Comparison of ENCODE assay signal across 8 mouse cellular contexts in the genomic region with DNA sequence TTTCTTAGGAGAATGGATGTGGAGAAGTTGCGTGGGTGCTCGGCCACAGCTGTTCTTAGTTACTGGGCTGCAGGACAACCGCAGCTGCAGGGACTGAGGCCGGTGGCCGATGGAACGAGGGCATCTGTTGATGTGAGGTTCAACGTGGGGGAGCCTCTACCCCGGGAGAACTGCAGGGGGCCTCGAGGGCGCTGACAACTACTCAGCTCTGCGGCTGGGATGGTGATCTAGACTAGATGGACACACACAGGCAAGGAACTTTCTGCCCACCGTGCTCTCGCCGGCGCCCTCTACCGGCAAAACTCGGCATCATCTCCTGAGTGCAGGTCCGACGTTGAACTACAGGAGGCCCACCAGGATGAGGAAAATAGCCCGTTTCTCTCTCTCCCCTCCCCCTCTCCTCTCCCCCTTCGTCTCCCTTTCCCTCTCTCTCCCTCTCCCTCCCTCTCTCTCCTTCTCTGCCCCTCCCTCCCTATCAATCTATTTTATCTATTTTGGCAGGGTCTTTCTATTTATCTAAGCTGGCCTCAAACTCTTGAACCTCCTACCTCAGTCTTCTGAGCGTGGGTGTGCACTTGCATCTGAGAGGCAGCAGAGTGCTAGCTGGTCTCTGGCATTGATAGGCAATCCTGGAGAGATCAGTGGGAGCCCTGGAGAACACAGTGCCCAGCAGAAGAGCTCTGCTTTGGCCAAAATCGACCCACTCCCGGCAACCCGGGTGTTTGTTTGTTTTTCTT. TPM values are rescaled to one million over a fixed set of nuclear protein-coding genes. Genes with fewer than 3 reads are reported as not detected.
DNase-seq lines count a peak whose midpoint lies in the region; ATAC-seq and TF ChIP-seq lines count a peak whose summit lies in the region.

No protein-coding gene starts in this region.

- H3K4me1 ChIP-seq in bone marrow macrophage, adult 2 months (ENCODE audit: control insufficient read depth, insufficient read depth, low read length), result peaks cover 7% of the 10 kb centered on the region
- H3K4me1 ChIP-seq in embryonic fibroblast, embryonic 13.5 days (ENCODE audit: control insufficient read depth, insufficient read depth, low read length), result 0 out of 2 replicates have a peak, but pooled peaks cover 3% of the 10 kb centered on the region
- H3K4me1 ChIP-seq in heart, embryonic 12.5 days (replicated peaks), result peaks cover 37% of the 10 kb centered on the region
- H3K4me1 ChIP-seq in kidney, embryonic 15.5 days, result peaks cover 41% of the 10 kb centered on the region
- peaks cover 31% of the 10 kb centered on the region for H3K4me1 ChIP-seq in limb, embryonic 15.5 days

- H3K27ac ChIP-seq in bone marrow macrophage, adult 2 months (ENCODE audit: insufficient read depth, low read depth, low read length), result no peak overlapping the region
- no peak overlapping the region for H3K27ac ChIP-seq in embryonic fibroblast, embryonic 13.5 days (ENCODE audit: insufficient read depth, low read length)
- H3K27ac ChIP-seq in heart, embryonic 12.5 days (ENCODE audit: poor library complexity, severe bottlenecking), result 0 out of 2 replicates have a peak overlapping the region, but pooled peaks have one; percentile 4
- peak overlapping the region; percentile 63 for H3K27ac ChIP-seq in kidney, embryonic 15.5 days
- peak overlapping the region; percentile 54; the same call in 1 of the 2 replicates for H3K27ac ChIP-seq in limb, embryonic 15.5 days

- peak overlapping the region; percentile 54 for H3K4me2 ChIP-seq in heart, embryonic 12.5 days
- H3K4me2 ChIP-seq in kidney, embryonic 15.5 days, result peak overlapping the region; percentile 29
- H3K4me2 ChIP-seq in limb, embryonic 15.5 days, result peak overlapping the region; percentile 29
- peak overlapping the region; percentile 50 for H3K4me2 ChIP-seq in myocyte (ENCODE audit: low read depth)

- WGBS in heart, embryonic 12.5 days, result 10% methylated on average over 25 of the region's 25 CpGs
- WGBS in kidney, embryonic 15.5 days, result 13% methylated on average over 25 of the region's 25 CpGs
- 16% methylated on average over 25 of the region's 25 CpGs for WGBS in limb, embryonic 15.5 days

- H3K27me3 ChIP-seq in heart, embryonic 12.5 days (replicated peaks), result no peaks in the 10 kb centered on the region
- H3K27me3 ChIP-seq in kidney, embryonic 15.5 days, result no peaks in the 10 kb centered on the region
- no peaks in the 10 kb centered on the region for H3K27me3 ChIP-seq in limb, embryonic 15.5 days
- H3K27me3 ChIP-seq in myocyte (ENCODE audit: control insufficient read depth, insufficient read depth, insufficient read length), result no peaks in the 10 kb centered on the region
- H3K27me3 ChIP-seq in splenic B cell, adult 2 months (ENCODE audit: control insufficient read depth, insufficient read depth, low read length, poor library complexity, severe bottlenecking), result no peaks in the 10 kb centered on the region; the same call in 1 of the 2 replicates

- TF ChIP-seq CTCF in bone marrow macrophage, adult 2 months (IDR thresholded peaks at IDR 0.05; ENCODE audit: low read depth, low read length), result peak; percentile 90
- TF ChIP-seq CTCF in embryonic fibroblast, embryonic 13.5 days (IDR thresholded peaks at IDR 0.05; ENCODE audit: borderline replicate concordance, insufficient read depth, low read length), result peak; percentile 93

- ATAC-seq in heart, embryonic 12.5 days (ENCODE audit: insufficient number of reproducible peaks, low FRiP score), result peak; percentile 73
- peak; percentile 60 for ATAC-seq in kidney, embryonic 15.5 days (replicated peaks; ENCODE audit: low FRiP score)
- 0 out of 2 replicates have a peak, but pooled peaks have one; percentile 56 for ATAC-seq in limb, embryonic 15.5 days (ENCODE audit: insufficient number of reproducible peaks, low FRiP score, low TSS enrichment, low read depth)

- H3ac ChIP-seq in myocyte (ENCODE audit: control insufficient read depth, insufficient read length), result no peak overlapping the region

- no peaks in the 10 kb centered on the region for H3K36me3 ChIP-seq in heart, embryonic 12.5 days
- no peaks in the 10 kb centered on the region for H3K36me3 ChIP-seq in kidney, embryonic 15.5 days
- H3K36me3 ChIP-seq in limb, embryonic 15.5 days, result no peaks in the 10 kb centered on the region
- H3K36me3 ChIP-seq in myocyte (ENCODE audit: control insufficient read depth, insufficient read depth), result no peaks in the 10 kb centered on the region
- no peaks in the 10 kb centered on the region for H3K36me3 ChIP-seq in splenic B cell, adult 2 months (ENCODE audit: control insufficient read depth, insufficient read depth, low read length, poor library complexity, severe bottlenecking)

- no peak for TF ChIP-seq POLR2A in bone marrow macrophage, adult 2 months (IDR thresholded peaks at IDR 0.05; ENCODE audit: borderline replicate concordance, low read depth, low read length)
- no peak for TF ChIP-seq POLR2A in embryonic fibroblast, embryonic 13.5 days (IDR thresholded peaks at IDR 0.05; ENCODE audit: low read depth, low read length)
- no peak for TF ChIP-seq POLR2A in myocyte (IDR thresholded peaks at IDR 0.05; ENCODE audit: insufficient read length, low read depth)

- no peaks in the 10 kb centered on the region for H3K79me2 ChIP-seq in myocyte (ENCODE audit: control insufficient read depth, insufficient read depth)

- peak; percentile 92 for DNase-seq in CD4-positive, CD25-positive, alpha-beta regulatory T cell, adult 2 months (ENCODE audit: low read depth, low spot score)
- DNase-seq in splenic B cell, adult 2 months (ENCODE audit: low read depth, low spot score), result peak; percentile 87

- H3K9me3 ChIP-seq in heart, embryonic 12.5 days (replicated peaks), result no peaks in the 10 kb centered on the region
- H3K9me3 ChIP-seq in kidney, embryonic 15.5 days (replicated peaks), result no peaks in the 10 kb centered on the region
- H3K9me3 ChIP-seq in limb, embryonic 15.5 days, result no peaks in the 10 kb centered on the region

- 0 out of 2 replicates have a peak overlapping the region, but pooled peaks have one; percentile 22 for H3K9ac ChIP-seq in heart, embryonic 12.5 days
- no peak overlapping the region for H3K9ac ChIP-seq in kidney, embryonic 15.5 days
- no peak overlapping the region for H3K9ac ChIP-seq in limb, embryonic 15.5 days

- H3K4me3 ChIP-seq in bone marrow macrophage, adult 2 months (ENCODE audit: insufficient read depth, low read length), result no peak overlapping the region
- H3K4me3 ChIP-seq in embryonic fibroblast, embryonic 13.5 days (ENCODE audit: insufficient read depth, low read length), result no peak overlapping the region
- H3K4me3 ChIP-seq in heart, embryonic 12.5 days, result no peak overlapping the region
- H3K4me3 ChIP-seq in kidney, embryonic 15.5 days (replicated peaks), result no peak overlapping the region
- H3K4me3 ChIP-seq in limb, embryonic 15.5 days, result no peak overlapping the region
- no peak overlapping the region for H3K4me3 ChIP-seq in myocyte

TF ChIP-seq in myocyte, 11 proteins besides CTCF, POLR2A, EP300 and RAD21:
- TF ChIP-seq MAX (IDR thresholded peaks at IDR 0.05; ENCODE audit: low read depth) (no peak), USF1 (IDR thresholded peaks at IDR 0.05; ENCODE audit: low read depth) (no peak), SRF (IDR thresholded peaks at IDR 0.05; ENCODE audit: control insufficient read depth, insufficient read length, low read depth) (peak; percentile 28), TCF12 (IDR thresholded peaks at IDR 0.05; ENCODE audit: insufficient read depth, poor library complexity, severe bottlenecking) (peak; percentile 72), CEBPB (IDR thresholded peaks at IDR 0.05; ENCODE audit: insufficient read depth, poor library complexity, severe bottlenecking) (no peak), MYOD1 (IDR thresholded peaks at IDR 0.05; ENCODE audit: control insufficient read depth in 1 of 3, insufficient read length in 2 of 3, low read depth in 2 of 3) (peak; percentile 68 to 98 (median 98)), POLR2AphosphoS2 (IDR thresholded peaks at IDR 0.05; ENCODE audit: insufficient read length, low read depth) (peak; percentile 55), MYOG (IDR thresholded peaks at IDR 0.05; ENCODE audit: control insufficient read depth in 1 of 3, insufficient read depth in 1 of 3, insufficient read length in 2 of 3, low read depth in 2 of 3) (peak; percentile 38 to 94 (median 86)), TCF3 (IDR thresholded peaks at IDR 0.05; ENCODE audit: insufficient read length, low read depth) (peak; percentile 81)

RNA-seq across cellular contexts. Expression of a gene that starts 12.6 kb away (rescaled TPM):
- polyA plus RNA-seq in bone marrow macrophage, adult 2 months (2012; ENCODE audit: insufficient read depth, insufficient read length, missing spikeins), result not detected in 2 replicates
- 0.94 and 1.5 TPM in 2 replicates for polyA plus RNA-seq in embryonic fibroblast, embryonic 13.5 days (2011; ENCODE audit: insufficient read length, low read depth, missing spikeins)
- polyA plus RNA-seq in heart, embryonic 12.5 days (2016; fragmentation: Nextera tagmentation; extraction: Ambion mirVana), result 18.9 and 20.8 TPM in 2 replicates
- polyA plus RNA-seq in kidney, embryonic 15.5 days (2015; fragmentation: Nextera tagmentation; extraction: Ambion mirVana), result 16.4 and 20.9 TPM in 2 replicates
- polyA plus RNA-seq in limb, embryonic 15.5 days (2015; fragmentation: Nextera tagmentation; extraction: Ambion mirVana), result 33.9 and 36.2 TPM in 2 replicates
- polyA plus RNA-seq in myocyte (2012; fragmentation: generic; extraction: Trizol), result not detected

RNA-seq across cellular contexts. Expression of a gene that starts 30.5 kb away (rescaled TPM):
- not detected in 2 replicates for polyA plus RNA-seq in bone marrow macrophage, adult 2 months (2012; ENCODE audit: insufficient read depth, insufficient read length, missing spikeins)
- polyA plus RNA-seq in embryonic fibroblast, embryonic 13.5 days (2011; ENCODE audit: insufficient read length, low read depth, missing spikeins), result 49.1 and 67.7 TPM in 2 replicates
- polyA plus RNA-seq in heart, embryonic 12.5 days (2016; fragmentation: Nextera tagmentation; extraction: Ambion mirVana), result 87.7 and 90.9 TPM in 2 replicates
- polyA plus RNA-seq in kidney, embryonic 15.5 days (2015; fragmentation: Nextera tagmentation; extraction: Ambion mirVana), result 133 and 143 TPM in 2 replicates
- polyA plus RNA-seq in limb, embryonic 15.5 days (2015; fragmentation: Nextera tagmentation; extraction: Ambion mirVana), result 167 and 168 TPM in 2 replicates
- polyA plus RNA-seq in myocyte (2012; fragmentation: generic; extraction: Trizol), result 59.5 TPM

Comparison
In these comparisons a context has a peak if more than half of its experiments do, and no peak if none do; other contexts are left out.
1. H3K27ac ChIP-seq: peak in heart, embryonic 12.5 days (single experiment), kidney, embryonic 15.5 days (single experiment) and limb, embryonic 15.5 days (single experiment); none in bone marrow macrophage, adult 2 months (single experiment) and embryonic fibroblast, embryonic 13.5 days (single experiment).
2. RNA of a gene that starts 30.5 kb away (polyA plus RNA-seq): 167 to 168 TPM in limb, embryonic 15.5 days, 133 to 143 TPM in kidney, embryonic 15.5 days, 87.7 to 90.9 TPM in heart, embryonic 12.5 days, 49.1 to 67.7 TPM in embryonic fibroblast, embryonic 13.5 days and 59.5 TPM in myocyte (single experiment); not detected in bone marrow macrophage, adult 2 months; every median in the first group is over 10 times any median in the second.
3. Peak in every context shown above with its lines, with median percentiles within 50 percentile points of each other: ATAC-seq and H3K4me2 ChIP-seq.